Mouse (Mus musculus): Measurements from ENCODE around the gene Hsd17b2. TPM values are rescaled to one million over a fixed set of nuclear protein-coding genes. Genes with fewer than 3 reads are reported as not detected.

Hsd17b2 gene
- total RNA-seq, 2 experiments from 2014 or later: 1.5 TPM; not detected in 1

Other genes with a start within 250 kb of the Hsd17b2 start
- 1 to 10 TPM; 2.1 to 2.4 TPM for gene Plcg2, start 203.6 kb upstream of the Hsd17b2 start, total RNA-seq (2021)
- under 1 TPM; 0.60 to 0.93 TPM for gene Sdr42e1, start 28.2 kb upstream of the Hsd17b2 start, total RNA-seq (2021)
- gene Mphosph6, start 100.0 kb downstream of the Hsd17b2 start, total RNA-seq (2021): 10 to 100 TPM; 19.8 to 24.7 TPM

Measured in gastrocnemius, postnatal 4 days (tissue).